Mouse (Mus musculus) kidney, adult 2 months (tissue): ENCODE measurements around the gene Itfg1.

Experiments used
- CTCF ChIP-seq: fragments of 200-500 bp; conservative IDR thresholded peaks from 2 replicates; pipeline ENCODE4 v1.5.1; 2011; ENCODE audit warnings: low read depth, mild to moderate bottlenecking, control low read depth, low read length, moderate library complexity, mixed read lengths; ENCODE audit not compliant: insufficient read depth, insufficient read length
- POLR2A ChIP-seq: fragments of 200-500 bp; IDR thresholded peaks from one replicate; pipeline ENCODE4 v1.6.1; 2011; ENCODE audit warnings: low read depth, low read length, control low read depth

- TF ChIP-seq CTCF (no peak), POLR2A (no peak)
These were observed 124.0 kb downstream of the Itfg1 start for GRCm38 (mm10) chr8:85716696-85717095.
